Mouse (Mus musculus) kidney, postnatal 0 days (tissue): ENCODE measurements at regions not wholly inside any gene's neighbourhood (a gene's known extent, or its start where the extent isn't known, plus 50 kb on each side); places are given as distances from the start of the nearest gene placed in this dataset.
"Not testable (repeated sequence)": the region's sequence is repeated elsewhere in the genome, so short reads cannot be mapped to it uniquely, and the experiment has no call there.

ENCODE experiments used
- ATAC-seq: fragments of 200-750 bp; cut with Nextera tagmentation; replicated peaks from 2 replicates; pipeline ENCODE4 v1.8.0; 2017; ENCODE audit warnings: low read depth, moderate number of reproducible peaks, moderate TSS enrichment, moderate library complexity; ENCODE audit not compliant: low FRiP score
- DNase-seq: peaks from one replicate; pipeline ENCODE4 v3.0.0-alpha.2; 2016; ENCODE audit warnings: low spot score
- H3K27ac ChIP-seq: fragments of 300-500 bp; sonication (generic); 2 replicates; pipeline ENCODE4 v1.5.1; 2014; ENCODE audit warnings: mild to moderate bottlenecking
- H3K27me3 ChIP-seq: fragments of 300-500 bp; sonication (generic); 2 replicates; pipeline ENCODE4 v1.6.1; 2014; ENCODE audit warnings: low read length, mixed read lengths; ENCODE audit not compliant: insufficient read depth
- H3K36me3 ChIP-seq: fragments of 300-500 bp; sonication (generic); 2 replicates; pipeline ENCODE4 v1.6.1; 2014; ENCODE audit warnings: low read length, mixed read lengths; ENCODE audit not compliant: insufficient read depth
- H3K4me1 ChIP-seq: fragments of 300-500 bp; sonication (generic); replicated peaks from 2 replicates; pipeline ENCODE4 v1.6.1; 2014; ENCODE audit warnings: antibody characterized with exemption, low read length, mixed read lengths; ENCODE audit not compliant: insufficient read depth
- H3K4me2 ChIP-seq: fragments of 300-500 bp; sonication (generic); 2 replicates; pipeline ENCODE4 v1.6.1; 2014; ENCODE audit warnings: mild to moderate bottlenecking, low read length, moderate library complexity, mixed read lengths
- H3K4me3 ChIP-seq: fragments of 300-500 bp; sonication (generic); replicated peaks from 2 replicates; pipeline ENCODE4 v1.5.1; 2014; ENCODE audit warnings: low read depth, low read length
- H3K9ac ChIP-seq: fragments of 300-500 bp; sonication (generic); 2 replicates; pipeline ENCODE4 v1.6.1; 2014; ENCODE audit warnings: low read depth, low read length
- H3K9me3 ChIP-seq: fragments of 300-500 bp; sonication (generic); replicated peaks from 2 replicates; pipeline ENCODE4 v1.6.1; 2016; ENCODE audit warnings: low read length, inconsistent platforms, mixed read lengths
- CTCF ChIP-seq: IDR thresholded peaks from 2 replicates; pipeline ENCODE4 v1.5.1; 2016; ENCODE audit warnings: antibody characterized with exemption, low read depth, mild to moderate bottlenecking, moderate library complexity
- WGBS: fragments of 180-500 bp; shearing (Covaris S2); extraction: QIAGEN DNeasy Blood & Tissue Kit; methylation state at CpG from one replicate; pipeline ENCODE4 v1.1.7; 2014; 5-methylcytosine and 5-hydroxymethylcytosine counted together

- Histone ChIP-seq H3K36me3 (no peaks in the 10 kb centered on the region), H3K27ac (no peak overlapping the region), H3K9ac (no peak overlapping the region), H3K27me3 (no peaks in the 10 kb centered on the region), H3K9me3 (no peaks in the 10 kb centered on the region), H3K4me1 (no peaks in the 10 kb centered on the region), H3K4me3 (no peak overlapping the region), H3K4me2 (no peak overlapping the region)
- DNase-seq (peak; percentile 1), ATAC-seq (no peak)
- no peak for TF ChIP-seq CTCF
Observed at GRCm38 (mm10) chr8:63753236-63753635, 198.8 kb downstream of the Sgo2b start.

- Histone ChIP-seq H3K27me3 (no peaks in the 10 kb centered on the region), H3K27ac (no peak overlapping the region), H3K36me3 (no peaks in the 10 kb centered on the region), H3K4me1 (no peaks in the 10 kb centered on the region), H3K9ac (no peak overlapping the region), H3K4me2 (no peak overlapping the region), H3K4me3 (no peak overlapping the region), H3K9me3 (no peaks in the 10 kb centered on the region)
- DNase-seq (no peak), ATAC-seq (no peak)
- no peak for TF ChIP-seq CTCF
Observed at GRCm38 (mm10) chr8:63734411-63734810, 217.6 kb downstream of the Sgo2b start.

- 91% methylated on average over 6 of the region's 6 CpGs for WGBS
- not testable (repeated sequence) for H3K9ac ChIP-seq, H3K9me3 ChIP-seq, DNase-seq, H3K4me1 ChIP-seq, H3K27ac ChIP-seq, H3K4me2 ChIP-seq, H3K27me3 ChIP-seq, H3K4me3 ChIP-seq, H3K36me3 ChIP-seq, ATAC-seq
Observed at GRCm38 (mm10) chr8:63730741-63731140, 221.3 kb downstream of the Sgo2b start.
